Mouse (Mus musculus): ENCODE measurements around the gene Usp15.

DNA sequence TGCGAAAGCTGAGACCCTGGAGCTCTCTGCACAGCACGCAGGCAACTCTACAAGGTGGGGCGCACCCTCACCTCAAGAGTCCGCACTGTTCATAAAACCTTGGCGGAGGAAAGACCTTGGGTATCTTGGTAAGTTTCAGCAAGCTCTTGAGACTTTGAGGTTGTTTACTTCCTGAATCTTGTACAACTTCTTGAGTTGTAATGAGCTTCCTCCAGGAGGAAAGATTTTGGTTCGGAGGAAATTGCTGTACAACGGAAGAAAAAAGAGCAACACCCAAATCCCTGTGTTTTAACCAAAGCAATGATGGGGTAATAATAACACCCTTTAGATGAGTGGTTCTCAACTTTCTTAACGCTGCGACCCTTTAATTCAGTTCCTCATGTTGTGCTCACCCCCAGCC lies 11.5 kb upstream of the Usp15 start:
- TF ChIP-seq POLR2A (IDR thresholded peaks at IDR 0.05; ENCODE audit: control insufficient read depth, low read depth, low read length) (no peak), CTCF (IDR thresholded peaks at IDR 0.05; ENCODE audit: control insufficient read depth, insufficient read depth, insufficient replicate concordance, low read depth, low read length) (no peak)
